Mouse (Mus musculus): ENCODE data around the gene Ptchd4. TPM values are rescaled to one million over a fixed set of nuclear protein-coding genes. Genes with fewer than 3 reads are reported as not detected.
A peak's percentile ranks its signal among the peaks of the same experiment; 100 is the strongest.

Ptchd4 gene
- total RNA-seq (2021), result 1 to 10 TPM; 7.8 to 8.4 TPM
- long read RNA-seq, experiment 1, partial matches to known transcripts, result 0 of 5 reads
- long read RNA-seq, experiment 1, other reads (novel, unspliced or antisense), result 3 of 5 reads
- long read RNA-seq, experiment 2, partial matches to known transcripts, result 0 of 2 reads
- long read RNA-seq, experiment 2, other reads (novel, unspliced or antisense), result 2 of 2 reads

- peak; percentile 40 to 42 for DNase-seq (ENCODE audit: low spot score in 2 of 2)
These were observed at the start of gene Ptchd4 for GRCm38 (mm10) chr17:42315669-42316611. Gene Ptchd4 (plus strand): TSS chr17:42315947.

- DNase-seq (ENCODE audit: low spot score in 2 of 2), result peak in 1 of 2 experiments; percentile 56
These were observed 38.9 kb upstream of the Ptchd4 start for GRCm38 (mm10) chr17:42276861-42277260.

- DNase-seq (ENCODE audit: low spot score in 2 of 2), result peak in 1 of 2 experiments; percentile 74
These were observed 31.4 kb upstream of the Ptchd4 start for GRCm38 (mm10) chr17:42284391-42284790.

- DNase-seq (ENCODE audit: low spot score in 2 of 2), result peak in 1 of 2 experiments; percentile 20
These were observed 29.5 kb upstream of the Ptchd4 start for GRCm38 (mm10) chr17:42286255-42286654.

GRCm38 (mm10) chr17:42290341-42290740 is 25.4 kb upstream of the Ptchd4 start:
- DNase-seq (ENCODE audit: low spot score in 2 of 2), result no peak

- DNase-seq (ENCODE audit: low spot score in 2 of 2), result no peak
These were observed 24.0 kb upstream of the Ptchd4 start for GRCm38 (mm10) chr17:42291793-42292192.

GRCm38 (mm10) chr17:42297986-42298385 is 17.8 kb upstream of the Ptchd4 start:
- no peak for DNase-seq (ENCODE audit: low spot score in 2 of 2)

- DNase-seq (ENCODE audit: low spot score in 2 of 2), result no peak
These were observed 16.1 kb upstream of the Ptchd4 start for GRCm38 (mm10) chr17:42299681-42300080.

- DNase-seq (ENCODE audit: low spot score in 2 of 2), result no peak
These were observed 12.6 kb upstream of the Ptchd4 start for GRCm38 (mm10) chr17:42303062-42303577.

- peak in 1 of 2 experiments; percentile 40 for DNase-seq (ENCODE audit: low spot score in 2 of 2)
These were observed 11.5 kb upstream of the Ptchd4 start for GRCm38 (mm10) chr17:42304262-42304661.

- no peak for DNase-seq (ENCODE audit: low spot score in 2 of 2)
These were observed 8.7 kb upstream of the Ptchd4 start for GRCm38 (mm10) chr17:42307001-42307400.

- no peak for DNase-seq (ENCODE audit: low spot score in 2 of 2)
These were observed 5.6 kb upstream of the Ptchd4 start for GRCm38 (mm10) chr17:42310136-42310535.

GRCm38 (mm10) chr17:42316612-42316982 is 850 bp downstream of the Ptchd4 start:
- DNase-seq (ENCODE audit: low spot score in 2 of 2), result peak; percentile 21 to 29

GRCm38 (mm10) chr17:42335787-42336186 is 20.0 kb downstream of the Ptchd4 start:
- no peak for DNase-seq (ENCODE audit: low spot score in 2 of 2)

- DNase-seq (ENCODE audit: low spot score in 2 of 2), result peak in 1 of 2 experiments; percentile 44
These were observed 20.8 kb downstream of the Ptchd4 start for GRCm38 (mm10) chr17:42336571-42336970.

GRCm38 (mm10) chr17:42346027-42346426 is 30.3 kb downstream of the Ptchd4 start:
- DNase-seq (ENCODE audit: low spot score in 2 of 2), result no peak

GRCm38 (mm10) chr17:42358481-42358880 is 42.7 kb downstream of the Ptchd4 start:
- DNase-seq (ENCODE audit: low spot score in 2 of 2), result no peak

- DNase-seq (ENCODE audit: low spot score in 2 of 2), result no peak
These were observed 47.5 kb downstream of the Ptchd4 start for GRCm38 (mm10) chr17:42363085-42363710.

- DNase-seq (ENCODE audit: low spot score in 2 of 2), result no peak
These were observed 49.0 kb downstream of the Ptchd4 start for GRCm38 (mm10) chr17:42364716-42365115.

- DNase-seq (ENCODE audit: low spot score in 2 of 2), result peak in 1 of 2 experiments; percentile 60
These were observed 59.1 kb downstream of the Ptchd4 start for GRCm38 (mm10) chr17:42374881-42375280.

- no peak for DNase-seq (ENCODE audit: low spot score in 2 of 2)
These were observed 77.3 kb downstream of the Ptchd4 start for GRCm38 (mm10) chr17:42393086-42393485.

GRCm38 (mm10) chr17:42395299-42395698 is 79.6 kb downstream of the Ptchd4 start:
- no peak for DNase-seq (ENCODE audit: low spot score in 2 of 2)
